Comparison of ENCODE assay signal across 11 mouse cellular contexts in genomic region chr10:7323258-7323657, GRCm38 (mm10).
DNase-seq lines count a peak whose midpoint lies in the region; ATAC-seq and TF ChIP-seq lines count a peak whose summit lies in the region.
"Had no signal": no experiment of that assay in that cellular context is flagged by ENCODE, and none has a peak within 500 bp of the region (broad histone marks: within the 10 kb centered on the region; RNA-seq: fewer than 3 reads in every experiment).

No protein-coding gene starts in this region.

- H3K27me3 ChIP-seq in heart, adult 2 months (ENCODE audit: control insufficient read depth, insufficient read depth, low read length): no peaks in the 10 kb centered on the region
- no peaks in the 10 kb centered on the region for H3K27me3 ChIP-seq in heart, embryonic 12.5 days (replicated peaks)
- H3K27me3 ChIP-seq: limb, embryonic 12.5 days had no signal

- H3K36me3 ChIP-seq in heart, adult 2 months (ENCODE audit: control insufficient read depth, insufficient read depth, low read length): no peaks in the 10 kb centered on the region
- no peaks in the 10 kb centered on the region for H3K36me3 ChIP-seq in heart, embryonic 12.5 days
- H3K36me3 ChIP-seq: limb, embryonic 12.5 days had no signal

- H3K79me2 ChIP-seq in heart, adult 2 months (replicated peaks; ENCODE audit: control insufficient read depth, insufficient read depth, low read length): no peaks in the 10 kb centered on the region

- intact Hi-C loops in heart, adult 2 months (cut with DNase I): no loop called here

- peak; percentile 23 to 40 for DNase-seq in heart, adult 2 months
- DNase-seq in ZHBTc4 (ENCODE audit: low read depth, low spot score): peak; percentile 22
- DNase-seq in cerebellum, adult 9-11 months: peak; percentile 86
- peak; percentile 25 for DNase-seq in heart, postnatal 4 days
- no peak for DNase-seq in c-Kit-positive CD71-positive TER-119-positive erythroid progenitor cells, embryonic 14.5 days (ENCODE audit: low spot score)
- no peak for DNase-seq in layer of hippocampus, adult 18-20 months (ENCODE audit: low spot score in 2 of 2)
- no peak for DNase-seq in right cerebral cortex, postnatal 36 days (ENCODE audit: low spot score in 2 of 2)

- WGBS in heart, adult 2 months: 28% methylated on average over 3 of the region's 3 CpGs
- WGBS in heart, embryonic 12.5 days: 28% methylated on average over 3 of the region's 3 CpGs

- no peak overlapping the region for H3K4me3 ChIP-seq in heart, adult 2 months
- no peak overlapping the region for H3K4me3 ChIP-seq in heart, embryonic 12.5 days
- H3K4me3 ChIP-seq: erythroblast, embryonic 14.5 days; limb, embryonic 12.5 days had no signal

- ATAC-seq in heart, embryonic 12.5 days (ENCODE audit: insufficient number of reproducible peaks, low FRiP score): no peak
- ATAC-seq: inflammation-experienced regulatory T-cells, adult 6 months had no signal

- no peak for TF ChIP-seq EP300 in heart, adult 2 months (IDR thresholded peaks at IDR 0.05; ENCODE audit: insufficient read depth, low read depth, low read length)

- H3K9me3 ChIP-seq in heart, embryonic 12.5 days (replicated peaks): no peaks in the 10 kb centered on the region
- H3K9me3 ChIP-seq: limb, embryonic 12.5 days had no signal

- no peak overlapping the region for H3K4me2 ChIP-seq in heart, embryonic 12.5 days
- H3K4me2 ChIP-seq: limb, embryonic 12.5 days had no signal

- no peak for TF ChIP-seq POLR2A in heart, adult 2 months (IDR thresholded peaks at IDR 0.05; ENCODE audit: insufficient read depth, low read depth, low read length)

- H3K9ac ChIP-seq in heart, adult 2 months (ENCODE audit: low read depth, low read length): no peak overlapping the region
- no peak overlapping the region for H3K9ac ChIP-seq in heart, embryonic 12.5 days
- H3K9ac ChIP-seq: limb, embryonic 12.5 days had no signal

- TF ChIP-seq CTCF in heart, adult 2 months (IDR thresholded peaks at IDR 0.05): no peak

- H3K4me1 ChIP-seq in heart, adult 2 months (ENCODE audit: control insufficient read depth, insufficient read depth, low read length): peaks cover 3% of the 10 kb centered on the region; the same call in 1 of the 2 replicates
- peaks cover 7% of the 10 kb centered on the region; the same call in 1 of the 2 replicates for H3K4me1 ChIP-seq in heart, embryonic 12.5 days (replicated peaks)
- H3K4me1 ChIP-seq: limb, embryonic 12.5 days had no signal

- no peak overlapping the region for H3K27ac ChIP-seq in heart, adult 2 months
- H3K27ac ChIP-seq in heart, embryonic 12.5 days (ENCODE audit: poor library complexity, severe bottlenecking): no peak overlapping the region
- H3K27ac ChIP-seq: limb, embryonic 12.5 days had no signal

Comparison
In these comparisons a context has a peak if more than half of its experiments do, and no peak if none do; other contexts are left out.
1. DNase-seq: peak in heart, adult 2 months (2 of 2), ZHBTc4 (single experiment), cerebellum, adult 9-11 months (single experiment) and heart, postnatal 4 days (single experiment); none in c-Kit-positive CD71-positive TER-119-positive erythroid progenitor cells, embryonic 14.5 days (single experiment), layer of hippocampus, adult 18-20 months (0 of 2) and right cerebral cortex, postnatal 36 days (0 of 2).